Mouse (Mus musculus) embryonic facial prominence, embryonic 13.5 days (tissue): Measurements from ENCODE around the gene Loxl1. TPM values are rescaled to one million over a fixed set of nuclear protein-coding genes. Genes with fewer than 3 reads are reported as not detected.
A peak's percentile ranks its signal among the peaks of the same experiment; 100 is the strongest.
"Not testable (repeated sequence)": the region's sequence is repeated elsewhere in the genome, so short reads cannot be mapped to it uniquely, and the experiment has no call there.

Experiments used
- ATAC-seq: fragments of 200-750 bp; cut with Nextera tagmentation; 2 replicates; pipeline ENCODE4 v1.8.0; 2017; ENCODE audit warnings: low read depth; ENCODE audit not compliant: insufficient number of reproducible peaks, insufficient read depth, low FRiP score, low TSS enrichment
- H3K27ac ChIP-seq: fragments of 300-500 bp; sonication (generic); 2 replicates; pipeline ENCODE4 v1.5.1; 2015; ENCODE audit warnings: moderate library complexity, mild to moderate bottlenecking, inconsistent platforms
- H3K27me3 ChIP-seq: fragments of 300-500 bp; sonication (generic); 2 replicates; pipeline ENCODE4 v1.6.1; 2015; ENCODE audit warnings: mild to moderate bottlenecking, inconsistent platforms
- H3K36me3 ChIP-seq: fragments of 300-500 bp; sonication (generic); 2 replicates; pipeline ENCODE4 v1.6.1; 2015; ENCODE audit warnings: mild to moderate bottlenecking, inconsistent platforms
- H3K4me1 ChIP-seq: fragments of 300-500 bp; sonication (generic); 2 replicates; pipeline ENCODE4 v1.6.1; 2015; ENCODE audit warnings: inconsistent platforms
- H3K4me2 ChIP-seq: fragments of 300-500 bp; sonication (generic); 2 replicates; pipeline ENCODE4 v1.6.1; 2015; ENCODE audit warnings: moderate library complexity, mild to moderate bottlenecking, inconsistent platforms
- H3K4me3 ChIP-seq: fragments of 300-500 bp; sonication (generic); 2 replicates; pipeline ENCODE4 v1.5.1; 2015; ENCODE audit warnings: mild to moderate bottlenecking, inconsistent platforms
- H3K9ac ChIP-seq: fragments of 300-500 bp; sonication (generic); 2 replicates; pipeline ENCODE4 v1.6.1; 2015; ENCODE audit warnings: mild to moderate bottlenecking, inconsistent platforms
- H3K9me3 ChIP-seq: fragments of 300-500 bp; sonication (generic); 2 replicates; pipeline ENCODE4 v1.6.1; 2016; ENCODE audit warnings: inconsistent platforms
- WGBS: fragments of 180-500 bp; shearing (Covaris S2); methylation state at CpG from one replicate; pipeline ENCODE4 v1.1.7; 2015; ENCODE audit warnings: mixed read lengths; 5-methylcytosine and 5-hydroxymethylcytosine counted together
- polyA plus RNA-seq: library from polyadenylated mRNA; unstranded; fragments of >200 nt; fragmentation: Nextera tagmentation; extraction: Ambion mirVana; gene quantifications from 2 replicates; pipeline ENCODE4 v1.2.1, GENCODE M21; 2015

The Loxl1 gene
- polyA plus RNA-seq, 1 experiment from 2014 or later = 30.9 TPM

- Histone ChIP-seq H3K27ac (no peak overlapping the region), H3K9ac (no peak overlapping the region), H3K9me3 (no peaks in the 10 kb centered on the region), H3K4me2 (no peak overlapping the region), H3K27me3 (no peaks in the 10 kb centered on the region), H3K36me3 (peaks cover 40% of the 10 kb centered on the region), H3K4me1 (peaks cover 10% of the 10 kb centered on the region; the same call in 1 of the 2 replicates), H3K4me3 (no peak overlapping the region)
- WGBS = 86% methylated on average over 10 of the region's 10 CpGs
- no peak for ATAC-seq
These were observed 57.0 kb downstream of the Loxl1 start for GRCm38 (mm10) chr9:58255704-58256685.

DNA sequence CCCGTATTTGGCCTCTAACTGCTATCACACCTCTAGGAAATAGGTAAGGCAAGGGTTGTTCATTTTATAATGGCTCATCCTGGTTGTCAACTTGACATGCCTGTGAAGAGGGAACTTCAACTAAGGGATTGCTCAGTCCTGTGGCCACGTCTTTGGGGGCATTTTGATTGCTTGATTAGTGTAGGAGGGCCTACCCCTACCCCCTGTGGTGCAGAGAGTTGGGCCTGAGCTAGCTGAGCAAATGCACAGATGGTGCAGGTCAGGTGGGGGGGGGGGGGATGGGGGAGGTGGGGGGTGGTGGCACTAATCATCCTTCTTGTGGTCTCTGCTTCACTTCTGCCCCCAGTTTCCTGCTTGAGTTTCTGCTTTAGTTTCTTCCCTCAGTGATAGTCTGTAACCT, 57.9 kb downstream of the Loxl1 start:
- no peak for ATAC-seq
- H3K4me2 ChIP-seq = no peak overlapping the region
- WGBS = 71% methylated on average over 2 of the region's 2 CpGs
- H3K9me3 ChIP-seq = no peaks in the 10 kb centered on the region
- H3K27me3 ChIP-seq = no peaks in the 10 kb centered on the region
- H3K4me1 ChIP-seq = peaks cover 14% of the 10 kb centered on the region
- H3K27ac ChIP-seq = no peak overlapping the region
- no peak overlapping the region for H3K4me3 ChIP-seq
- H3K9ac ChIP-seq = 0 out of 2 replicates have a peak overlapping the region, but pooled peaks have one; percentile 0
- peaks cover 33% of the 10 kb centered on the region for H3K36me3 ChIP-seq

- H3K27me3 ChIP-seq, ATAC-seq, H3K9me3 ChIP-seq: not testable (repeated sequence)
- peak overlapping the region; percentile 80 for H3K4me2 ChIP-seq
- H3K4me1 ChIP-seq = peaks cover 22% of the 10 kb centered on the region
- 64% methylated on average over 5 of the region's 5 CpGs for WGBS
- H3K4me3 ChIP-seq = peak overlapping the region; percentile 85
- peak overlapping the region; percentile 85 for H3K9ac ChIP-seq
- 0 out of 2 replicates have a peak overlapping the region, but pooled peaks have one; percentile 78 for H3K27ac ChIP-seq
- H3K36me3 ChIP-seq = peaks cover 22% of the 10 kb centered on the region
These were observed 59.2 kb downstream of the Loxl1 start for GRCm38 (mm10) chr9:58253805-58254122.

DNA sequence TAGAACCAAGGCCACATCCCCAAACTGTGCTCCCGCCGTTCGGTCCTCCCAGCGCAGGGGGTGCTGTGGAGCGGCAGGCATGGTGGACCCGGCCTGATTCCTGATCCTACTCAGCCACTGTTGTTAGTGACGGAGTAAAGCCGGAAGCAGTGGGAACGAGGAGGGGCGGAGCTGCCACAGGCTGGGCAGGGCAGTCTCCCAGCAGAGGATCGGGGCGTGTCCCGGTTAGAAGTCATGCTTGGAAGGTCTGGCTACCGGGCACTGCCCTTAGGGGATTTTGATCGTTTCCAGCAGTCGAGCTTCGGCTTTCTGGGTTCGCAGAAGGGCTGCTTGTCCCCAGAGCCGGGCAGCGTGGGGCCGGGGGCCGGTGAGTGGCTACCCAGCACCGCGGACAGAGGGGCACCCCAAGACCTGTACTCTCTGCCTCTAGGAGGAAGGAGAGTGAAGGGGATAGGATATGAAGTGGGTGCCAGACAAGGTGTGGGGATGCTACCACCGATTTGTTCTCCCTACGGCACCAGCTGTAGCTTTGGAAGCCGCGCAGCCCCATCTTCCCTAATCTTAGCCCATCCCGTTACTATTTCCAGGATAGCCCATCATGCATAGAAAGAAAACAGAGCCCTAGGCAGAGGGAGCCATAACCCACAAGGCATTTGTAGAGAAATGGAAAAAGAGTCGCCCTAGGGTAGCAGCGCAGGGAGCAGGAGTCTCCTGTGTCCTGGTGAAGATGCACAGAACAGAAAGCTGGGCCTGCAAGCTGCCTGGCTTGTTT, 59.8 kb downstream of the Loxl1 start, which contains the start of gene Stoml1:
TSS of gene Stoml1 (plus strand) at position 132 of the 772 bp plus-strand sequence.
- H3K4me3 ChIP-seq = peak within 1 kb of the TSS; percentile 85
- peak within 1 kb of the TSS; percentile 85 for H3K9ac ChIP-seq
- peaks cover 27% of the 10 kb centered on the region for H3K4me1 ChIP-seq
- H3K9me3 ChIP-seq = no peaks in the 10 kb centered on the region
- peaks cover 16% of the 10 kb centered on the region for H3K36me3 ChIP-seq
- H3K4me2 ChIP-seq = peak within 1 kb of the TSS; percentile 80
- under 1% methylated on average over 31 of the region's 31 CpGs for WGBS
- no peaks in the 10 kb centered on the region for H3K27me3 ChIP-seq
- H3K27ac ChIP-seq = peak within 1 kb of the TSS; percentile 78; the same call in 1 of the 2 replicates
- ATAC-seq = peak; percentile 92

DNA sequence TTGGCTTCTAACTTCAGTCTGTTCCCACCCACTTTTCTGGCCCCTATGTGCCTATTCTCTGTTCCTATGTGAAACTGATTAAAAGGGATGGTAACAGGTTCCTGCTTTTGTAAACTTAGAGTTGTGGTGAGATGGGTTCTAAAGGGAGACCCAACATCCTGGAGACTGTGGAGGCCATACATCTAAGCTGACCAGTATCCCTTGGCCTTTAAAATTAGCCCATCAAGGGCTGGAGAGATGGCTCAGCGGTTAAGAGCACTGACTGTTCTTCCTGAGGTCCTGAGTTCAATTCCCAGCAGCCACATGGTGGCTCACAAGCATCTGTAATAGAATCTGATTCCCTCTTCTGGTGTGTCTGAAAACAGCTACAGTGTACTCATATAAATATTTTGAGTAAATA, 62.3 kb downstream of the Loxl1 start:
- not testable (repeated sequence) for H3K4me3 ChIP-seq, H3K27me3 ChIP-seq, H3K36me3 ChIP-seq, H3K9me3 ChIP-seq, H3K27ac ChIP-seq, H3K4me2 ChIP-seq, ATAC-seq
- 0 out of 2 replicates have a peak overlapping the region, but pooled peaks have one; percentile 77 for H3K9ac ChIP-seq
- 93% methylated on average over 1 of the region's 1 CpGs for WGBS
- H3K4me1 ChIP-seq = peaks cover 44% of the 10 kb centered on the region

GRCm38 (mm10) chr9:58250322-58250721, 62.7 kb downstream of the Loxl1 start:
- 0 out of 2 replicates have a peak, but pooled peaks cover 3% of the 10 kb centered on the region for H3K36me3 ChIP-seq
- H3K9ac ChIP-seq = peak overlapping the region; percentile 77
- peak overlapping the region; percentile 93 for H3K27ac ChIP-seq
- H3K9me3 ChIP-seq = no peaks in the 10 kb centered on the region
- peak overlapping the region; percentile 69 for H3K4me2 ChIP-seq
- H3K4me1 ChIP-seq = peaks cover 44% of the 10 kb centered on the region
- H3K27me3 ChIP-seq = no peaks in the 10 kb centered on the region
- 74% methylated on average over 8 of the region's 8 CpGs for WGBS
- no peak for ATAC-seq
- H3K4me3 ChIP-seq = peak overlapping the region; percentile 55; the same call in 1 of the 2 replicates

GRCm38 (mm10) chr9:58249592-58250192, 63.3 kb downstream of the Loxl1 start, which contains the start of gene Pml:
Pml (minus strand) TSS chr9:58249786.
- ATAC-seq = peak; percentile 66; the same call in 1 of the 2 replicates
- Histone ChIP-seq H3K27me3 (no peaks in the 10 kb centered on the region), H3K27ac (peak within 1 kb of the TSS; percentile 93), H3K9ac (peak within 1 kb of the TSS; percentile 77), H3K4me3 (peak within 1 kb of the TSS; percentile 55), H3K36me3 (0 out of 2 replicates have a peak, but pooled peaks cover 3% of the 10 kb centered on the region), H3K4me2 (peak within 1 kb of the TSS; percentile 69), H3K4me1 (peaks cover 43% of the 10 kb centered on the region), H3K9me3 (no peaks in the 10 kb centered on the region)
- under 1% methylated on average over 16 of the region's 16 CpGs for WGBS

GRCm38 (mm10) chr9:58248746-58249413, 64.1 kb downstream of the Loxl1 start:
- Histone ChIP-seq H3K36me3 (0 out of 2 replicates have a peak, but pooled peaks cover 3% of the 10 kb centered on the region), H3K9ac (peak overlapping the region; percentile 77), H3K4me2 (peak overlapping the region; percentile 69), H3K4me1 (peaks cover 36% of the 10 kb centered on the region), H3K4me3 (peak overlapping the region; percentile 55), H3K27ac (peak overlapping the region; percentile 93), H3K9me3 (no peaks in the 10 kb centered on the region), H3K27me3 (no peaks in the 10 kb centered on the region)
- no peak for ATAC-seq
- WGBS = 38% methylated on average over 7 of the region's 7 CpGs

- 10% methylated on average over 25 of the region's 25 CpGs for WGBS
- Histone ChIP-seq H3K36me3 (0 out of 2 replicates have a peak, but pooled peaks cover 3% of the 10 kb centered on the region), H3K4me2 (peak overlapping the region; percentile 60), H3K9ac (peak overlapping the region; percentile 72), H3K4me3 (peak overlapping the region; percentile 34), H3K27me3 (no peaks in the 10 kb centered on the region), H3K9me3 (no peaks in the 10 kb centered on the region), H3K27ac (peak overlapping the region; percentile 60; the same call in 1 of the 2 replicates), H3K4me1 (peaks cover 42% of the 10 kb centered on the region)
- peak; percentile 76 for ATAC-seq
These were observed 65.8 kb downstream of the Loxl1 start for GRCm38 (mm10) chr9:58247064-58247759.

GRCm38 (mm10) chr9:58246083-58246591, 66.8 kb downstream of the Loxl1 start:
- WGBS = 66% methylated on average over 4 of the region's 4 CpGs
- no peak overlapping the region for H3K9ac ChIP-seq

More at GRCm38 (mm10) chr9:58246083-58246591, 66.8 kb downstream of the Loxl1 start:
- ATAC-seq = no peak
- Histone ChIP-seq H3K27ac (no peak overlapping the region), H3K9me3 (no peaks in the 10 kb centered on the region), H3K4me1 (peaks cover 53% of the 10 kb centered on the region), H3K4me3 (no peak overlapping the region), H3K36me3 (0 out of 2 replicates have a peak, but pooled peaks cover 3% of the 10 kb centered on the region), H3K27me3 (no peaks in the 10 kb centered on the region), H3K4me2 (no peak overlapping the region)
